In the genomic region with DNA sequence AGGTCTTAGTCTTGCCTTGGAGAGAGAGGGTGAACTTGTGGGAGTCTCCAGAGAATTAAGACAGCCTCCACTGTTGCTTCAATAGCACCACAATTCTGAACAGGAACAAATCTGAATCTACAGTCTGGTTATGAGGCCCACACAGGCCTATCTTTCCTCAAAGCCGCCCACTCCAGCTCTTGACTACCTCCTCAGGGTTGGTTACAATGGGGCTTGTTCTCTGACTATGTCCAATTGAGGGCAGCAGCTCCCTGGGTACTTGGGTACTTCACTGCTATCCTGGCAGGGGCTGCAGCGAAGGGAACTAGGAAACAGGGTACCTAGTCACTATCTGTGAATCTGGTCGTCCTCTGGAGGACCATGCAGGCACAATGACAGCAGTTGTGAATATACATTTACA, we compare ENCODE assay signal across 11 mouse cellular contexts.
"Had no signal": no experiment of that assay in that cellular context is flagged by ENCODE, and none has a peak within 500 bp of the region (broad histone marks: within the 10 kb centered on the region; RNA-seq: fewer than 3 reads in every experiment).

No protein-coding gene starts in this region.

- ATAC-seq: midbrain, embryonic 16.5 days had no signal

- H3K27ac ChIP-seq: kidney, postnatal 0 days; limb, embryonic 13.5 days; liver, embryonic 14.5 days; midbrain, embryonic 12.5 days; stomach, postnatal 0 days had no signal

- H3K4me3 ChIP-seq: limb, embryonic 13.5 days; midbrain, embryonic 12.5 days had no signal

- DNase-seq: kidney, adult 11 months; kidney, adult 9 months; kidney, postnatal 36 days; lung, adult 18-20 months; thymus, postnatal 4 days had no signal
